Mouse (Mus musculus) cortical plate, adult 2 months (tissue): ENCODE measurements at regions not wholly inside any gene's neighbourhood (a gene's known extent, or its start where the extent isn't known, plus 50 kb on each side); places are given as distances from the start of the nearest gene placed in this dataset.
A peak's percentile ranks its signal among the peaks of the same experiment; 100 is the strongest.

Experiments used
- H3K27ac ChIP-seq: fragments of 200-500 bp; 2 replicates; pipeline ENCODE4 v1.5.1; 2012; ENCODE audit warnings: low read length, control low read depth, inconsistent platforms; ENCODE audit not compliant: insufficient read depth
- H3K4me1 ChIP-seq: fragments of 200-500 bp; 2 replicates; pipeline ENCODE4 v1.6.1; 2011; ENCODE audit warnings: low read length; ENCODE audit not compliant: control insufficient read depth, insufficient read depth
- H3K4me3 ChIP-seq: fragments of 200-500 bp; 2 replicates; pipeline ENCODE4 v1.5.1; 2011; ENCODE audit warnings: mild to moderate bottlenecking, low read length, control low read depth; ENCODE audit not compliant: insufficient read depth
- CTCF ChIP-seq: fragments of 200-500 bp; IDR thresholded peaks from 2 replicates; pipeline ENCODE4 v1.5.1; 2011; ENCODE audit warnings: mild to moderate bottlenecking, control low read depth, low read length; ENCODE audit not compliant: insufficient read depth; ENCODE audit errors: extremely low read depth
- POLR2A ChIP-seq: fragments of 200-500 bp; IDR thresholded peaks from 2 replicates; pipeline ENCODE4 v1.6.1; 2011; ENCODE audit warnings: mild to moderate bottlenecking, low read length, control low read depth; ENCODE audit not compliant: insufficient read depth; ENCODE audit errors: extremely low read depth

DNA sequence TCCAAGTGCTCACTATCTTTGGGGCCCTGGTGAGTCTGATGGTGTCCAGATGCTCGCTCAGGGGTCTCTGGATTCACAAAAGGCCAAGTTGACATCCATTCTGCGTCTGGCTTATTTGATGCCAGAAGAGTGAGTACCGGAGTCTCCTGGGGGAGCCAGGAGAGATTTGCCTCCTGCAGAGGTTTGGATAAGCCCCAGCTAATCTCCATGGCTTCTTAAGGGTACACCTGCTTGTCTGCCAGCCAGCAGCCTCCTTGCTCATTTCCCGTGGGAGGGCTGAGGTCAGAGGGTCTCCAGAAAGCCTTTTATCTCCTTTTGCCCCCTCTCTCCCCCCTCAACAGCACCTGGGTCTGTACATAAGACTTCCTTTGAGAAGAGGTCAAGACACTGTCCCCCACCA lies 234.0 kb upstream of the Ubash3b start:
- peaks cover 8% of the 10 kb centered on the region for H3K4me1 ChIP-seq
- TF ChIP-seq POLR2A (no peak), CTCF (no peak)
- no peak overlapping the region for H3K4me3 ChIP-seq
- H3K27ac ChIP-seq = no peak overlapping the region

- H3K27ac ChIP-seq = no peak overlapping the region
- H3K4me3 ChIP-seq = no peak overlapping the region
- TF ChIP-seq CTCF = no peak
- no peak for TF ChIP-seq POLR2A
- H3K4me1 ChIP-seq = peaks cover 8% of the 10 kb centered on the region
Observed at GRCm38 (mm10) chr9:41391591-41392320, 230.3 kb upstream of the Ubash3b start.

- no peak overlapping the region; the same call in 1 of the 2 replicates for H3K4me3 ChIP-seq
- TF ChIP-seq POLR2A = no peak
- H3K27ac ChIP-seq = peak overlapping the region; percentile 85; the same call in 1 of the 2 replicates
- peaks cover 2% of the 10 kb centered on the region; the same call in 1 of the 2 replicates for H3K4me1 ChIP-seq
Observed at GRCm38 (mm10) chr9:41379283-41379682, 217.8 kb upstream of the Ubash3b start.

GRCm38 (mm10) chr9:41378627-41379231 lies 217.2 kb upstream of the Ubash3b start:
- Histone ChIP-seq H3K27ac (peak overlapping the region; percentile 85), H3K4me3 (peak overlapping the region; percentile 52), H3K4me1 (peaks cover 2% of the 10 kb centered on the region; the same call in 1 of the 2 replicates)
- 0 out of 2 replicates have a peak, but pooled peaks have one; percentile 37 for TF ChIP-seq POLR2A
- TF ChIP-seq CTCF = no peak

- Histone ChIP-seq H3K4me1 (peaks cover 2% of the 10 kb centered on the region; the same call in 1 of the 2 replicates), H3K4me3 (peak overlapping the region; percentile 52), H3K27ac (peak overlapping the region; percentile 85)
- TF ChIP-seq POLR2A = peak; percentile 53; the same call in 1 of the 2 replicates
- TF ChIP-seq CTCF = no peak
Observed at GRCm38 (mm10) chr9:41377701-41378626, 216.5 kb upstream of the Ubash3b start.

- H3K4me3 ChIP-seq = peak overlapping the region; percentile 52
- no peak for TF ChIP-seq CTCF
- TF ChIP-seq POLR2A = 0 out of 2 replicates have a peak, but pooled peaks have one; percentile 44
- peak overlapping the region; percentile 95 for H3K27ac ChIP-seq
- H3K4me1 ChIP-seq = peaks cover 2% of the 10 kb centered on the region; the same call in 1 of the 2 replicates
Observed at GRCm38 (mm10) chr9:41376948-41377700, 215.6 kb upstream of the Ubash3b start.

DNA sequence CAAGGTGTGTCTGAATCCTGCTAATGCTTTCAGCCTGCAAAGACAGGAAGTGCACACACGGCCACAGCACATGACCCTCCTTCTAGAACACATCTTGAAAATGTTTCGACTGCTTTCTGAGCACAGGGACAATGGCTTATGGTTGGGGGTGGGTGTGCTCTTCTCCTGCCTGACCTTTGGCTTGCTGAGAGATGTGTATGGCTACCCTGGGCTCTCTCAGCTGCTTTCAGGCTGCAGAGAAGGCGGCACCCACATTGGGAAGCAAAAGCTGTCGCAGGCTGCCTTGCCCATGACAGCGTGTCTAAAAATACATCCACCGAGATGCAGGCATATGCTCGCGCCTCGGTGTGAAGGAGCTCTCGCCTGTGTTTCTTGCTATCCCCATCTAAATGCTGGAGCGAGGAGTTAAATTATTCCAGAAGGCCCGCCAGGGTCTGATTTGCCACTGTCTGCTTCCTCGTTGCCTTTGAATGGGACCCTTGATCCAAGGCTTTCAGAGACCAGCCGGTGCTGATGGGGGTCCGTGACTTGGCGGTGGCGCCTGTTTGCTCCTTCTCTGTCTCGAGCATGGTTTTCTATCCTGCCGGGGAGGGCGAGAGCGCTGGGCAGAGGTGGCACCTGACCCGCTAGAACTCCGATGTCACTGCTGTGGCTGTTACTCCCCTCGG lies 214.6 kb upstream of the Ubash3b start:
- H3K4me1 ChIP-seq = peaks cover 2% of the 10 kb centered on the region; the same call in 1 of the 2 replicates
- TF ChIP-seq POLR2A (peak; percentile 89), CTCF (no peak)
- peak overlapping the region; percentile 95 for H3K27ac ChIP-seq
- peak overlapping the region; percentile 52 for H3K4me3 ChIP-seq

DNA sequence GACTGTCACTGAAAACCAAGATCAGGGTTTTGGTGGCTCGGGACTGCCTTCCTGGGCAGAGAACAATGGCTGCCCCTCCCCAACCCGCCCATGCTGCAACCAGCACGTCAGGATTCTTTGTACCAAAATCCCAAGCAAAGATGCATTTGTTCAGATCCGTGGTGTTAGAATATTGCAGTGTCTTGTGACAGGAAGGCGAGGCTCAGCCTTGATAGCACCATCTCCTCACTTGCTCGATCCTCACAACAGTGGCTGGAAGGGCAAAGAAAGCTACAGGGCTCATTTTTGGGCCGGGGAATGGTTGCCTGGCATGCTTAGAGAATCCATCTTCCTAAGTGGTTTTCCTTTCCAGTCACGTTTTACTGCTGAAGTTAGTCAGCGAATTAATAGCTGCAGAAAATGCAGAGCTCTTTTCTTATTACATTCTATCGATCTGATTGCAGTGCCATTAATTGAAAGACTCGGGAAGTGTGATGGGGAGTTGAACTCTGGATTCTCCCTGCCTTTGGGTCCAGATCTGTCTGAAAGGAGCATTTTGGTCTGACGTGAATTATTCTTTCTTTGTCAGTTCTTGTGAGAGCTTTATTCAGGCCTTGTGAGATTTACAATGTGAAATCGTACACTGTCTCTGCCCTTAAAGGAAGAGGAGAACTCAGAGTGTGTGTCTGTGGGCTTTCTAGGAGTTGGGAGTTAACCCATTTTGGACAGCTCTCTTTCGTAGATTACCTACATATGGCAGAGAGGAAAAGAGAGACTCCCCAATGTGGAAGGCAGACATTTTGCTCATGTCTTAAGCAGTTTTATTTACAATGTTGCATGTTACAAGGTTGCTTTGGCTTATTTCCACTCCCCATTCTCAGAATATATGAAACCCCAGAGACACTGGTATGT lies 213.3 kb upstream of the Ubash3b start:
- H3K27ac ChIP-seq = no peak overlapping the region
- H3K4me1 ChIP-seq = peaks cover 2% of the 10 kb centered on the region; the same call in 1 of the 2 replicates
- H3K4me3 ChIP-seq = no peak overlapping the region
- TF ChIP-seq POLR2A (no peak), CTCF (no peak)
